Mouse (Mus musculus) kidney, postnatal 4 days (tissue): ENCODE data around the gene Akr7a5.

Experiments used
- DNase-seq, 2 experiments: peaks; one replicate each; pipeline ENCODE4 v3.0.0; 2021; ENCODE audit warnings: mixed read lengths in 2 of 2

Gene Akr7a5

DNA sequence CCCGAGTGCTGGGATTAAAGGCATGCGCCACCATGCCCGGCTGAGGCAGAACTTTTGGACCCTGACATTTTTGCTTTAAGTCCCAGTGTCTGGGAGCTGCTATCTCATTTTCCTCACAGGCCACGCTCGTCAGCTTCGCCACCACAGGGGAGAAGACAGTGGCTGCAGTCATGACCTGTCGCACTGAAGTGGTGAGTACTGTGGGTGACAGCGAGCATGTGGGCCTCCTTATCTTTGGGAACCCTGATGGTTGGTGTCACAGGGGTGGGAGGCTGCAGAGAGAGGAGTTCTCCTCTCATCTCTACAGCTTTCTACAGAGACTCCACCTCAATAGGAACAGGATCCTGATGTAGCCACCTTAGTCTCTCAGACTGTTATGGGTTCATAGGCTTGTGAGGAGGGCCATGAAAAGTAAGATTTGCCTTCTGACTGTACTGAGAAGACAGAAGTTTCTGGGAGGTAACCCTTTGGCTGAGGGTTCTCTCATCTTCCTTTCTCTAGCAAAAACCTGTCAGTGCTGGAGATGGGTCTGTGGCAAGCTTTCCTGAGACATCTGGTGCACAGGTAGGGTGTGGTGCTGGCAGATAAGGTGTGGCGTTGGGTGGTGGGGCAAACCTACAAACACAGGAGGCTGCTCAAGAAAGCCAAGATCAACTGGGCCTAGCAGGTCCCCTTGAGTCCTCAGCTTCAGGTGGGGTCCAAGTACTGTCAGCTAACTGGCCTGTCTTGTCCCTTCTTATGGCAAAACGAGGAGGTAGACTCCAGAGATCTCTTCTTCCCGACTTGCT, 50.4 kb downstream of the Akr7a5 start:
- DNase-seq: no peak

DNA sequence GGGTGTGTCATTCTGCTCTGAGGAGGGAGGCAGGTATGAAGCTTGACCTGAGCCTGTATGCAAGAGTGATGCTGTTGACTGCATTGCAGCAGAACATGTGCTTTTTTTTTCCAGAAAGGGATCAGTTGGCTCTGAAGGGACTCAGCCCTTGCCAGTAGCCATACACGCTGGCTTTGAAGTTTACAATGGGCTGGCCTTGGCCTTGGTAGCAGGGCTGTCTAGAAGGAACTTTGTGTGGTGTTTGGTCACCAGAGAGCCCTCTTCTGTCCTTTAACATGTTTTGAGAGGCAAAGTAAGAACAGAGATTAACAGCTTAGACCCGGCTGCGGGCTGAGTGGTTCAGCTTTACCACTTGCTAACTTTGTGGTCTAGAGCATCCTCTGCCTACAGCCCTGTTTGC, 56.8 kb downstream of the Akr7a5 start:
- DNase-seq: no peak
